Mouse (Mus musculus) cerebellum, adult 2 months (tissue): ENCODE measurements around the gene Mpc1.

Experiments used
- CTCF ChIP-seq: fragments of 200-500 bp; IDR thresholded peaks from 2 replicates; pipeline ENCODE4 v1.5.1; 2011; ENCODE audit warnings: low read depth, mild to moderate bottlenecking, control low read depth, low read length, moderate library complexity, borderline replicate concordance; ENCODE audit not compliant: insufficient read depth
- POLR2A ChIP-seq: fragments of 200-500 bp; IDR thresholded peaks from 2 replicates; pipeline ENCODE4 v1.6.1; 2011; ENCODE audit warnings: low read length, control low read depth, borderline replicate concordance; ENCODE audit not compliant: insufficient read depth

GRCm38 (mm10) chr17:8233618-8234214 is 49.0 kb upstream of the Mpc1 start:
- no peak for TF ChIP-seq POLR2A
- TF ChIP-seq CTCF: no peak
